Mouse (Mus musculus): ENCODE data around the gene AL607142.1.

- TF ChIP-seq POLR2A (IDR thresholded peaks at IDR 0.05; ENCODE audit: extremely low read depth, insufficient read depth, low read length) = no peak
- no peak for TF ChIP-seq CTCF (IDR thresholded peaks at IDR 0.05; ENCODE audit: low read depth, low read length)
Observed at GRCm38 (mm10) chr4:120037007-120037406, 27.8 kb upstream of the AL607142.1 start.

Measured in liver, adult 2 months (tissue).